ENCODE assay signal across 16 mouse cellular contexts in genomic region chr9:61402268-61402667, GRCm38 (mm10). TPM values are rescaled to one million over a fixed set of nuclear protein-coding genes. Genes with fewer than 3 reads are reported as not detected.
DNase-seq lines count a peak whose midpoint lies in the region; ATAC-seq and TF ChIP-seq lines count a peak whose summit lies in the region.
"Had no signal": no experiment of that assay in that cellular context is flagged by ENCODE, and none has a peak within 500 bp of the region (broad histone marks: within the 10 kb centered on the region; RNA-seq: fewer than 3 reads in every experiment).

No protein-coding gene starts in this region.

- no peak overlapping the region for H3K9ac ChIP-seq in midbrain, embryonic 11.5 days (ENCODE audit: low read length)
- no peak overlapping the region for H3K9ac ChIP-seq in midbrain, embryonic 15.5 days
- H3K9ac ChIP-seq: embryonic facial prominence, embryonic 15.5 days had no signal

- no peak overlapping the region for H3K27ac ChIP-seq in gastrocnemius, adult 2 months
- H3K27ac ChIP-seq in midbrain, embryonic 11.5 days (ENCODE audit: low read depth, low read length), result peak overlapping the region; percentile 27; the same call in 1 of the 2 replicates
- H3K27ac ChIP-seq in midbrain, embryonic 15.5 days, result no peak overlapping the region; the same call in 1 of the 2 replicates
- H3K27ac ChIP-seq: embryonic facial prominence, embryonic 15.5 days; heart, embryonic 10.5 days; macrophage had no signal

- TF ChIP-seq CTCF in gastrocnemius, adult 2 months (IDR thresholded peaks at IDR 0.05), result no peak

- H3K9me3 ChIP-seq in midbrain, embryonic 11.5 days (ENCODE audit: control insufficient read depth, low read length), result no peaks in the 10 kb centered on the region
- H3K9me3 ChIP-seq in midbrain, embryonic 15.5 days, result no peaks in the 10 kb centered on the region
- H3K9me3 ChIP-seq: embryonic facial prominence, embryonic 15.5 days; heart, embryonic 10.5 days had no signal

- peak; percentile 13 for DNase-seq in gastrocnemius, adult 2 months
- no peak for DNase-seq in gastrocnemius, adult 18-20 months (ENCODE audit: low spot score)
- DNase-seq in midbrain, embryonic 11.5 days (ENCODE audit: low spot score, missing footprints), result no peak
- peak; percentile 43 for DNase-seq in adipocyte (ENCODE audit: low spot score)
- DNase-seq in brain, adult 2 months (ENCODE audit: low read depth, low spot score), result peak; percentile 62
- DNase-seq: heart, postnatal 14 days; layer of hippocampus, postnatal 36 days; lung, adult 2 months; right cerebral cortex, adult 18-20 months; thymus, adult 2 months had no signal

- no peak for ATAC-seq in midbrain, embryonic 11.5 days (ENCODE audit: low FRiP score)
- ATAC-seq in midbrain, embryonic 15.5 days (replicated peaks), result no peak
- ATAC-seq in granulocyte monocyte progenitor cell, adult 5-6 weeks (replicated peaks; ENCODE audit: poor library complexity, severe bottlenecking), result no peak
- ATAC-seq: forebrain, embryonic 14.5 days had no signal

- no peaks in the 10 kb centered on the region for H3K27me3 ChIP-seq in midbrain, embryonic 11.5 days (ENCODE audit: control insufficient read depth, insufficient read depth, low read length)
- no peaks in the 10 kb centered on the region for H3K27me3 ChIP-seq in midbrain, embryonic 15.5 days (replicated peaks)

- intact Hi-C loops in gastrocnemius, adult 2 months (cut with DNase I), result no loop called here

- H3K4me1 ChIP-seq in midbrain, embryonic 11.5 days (ENCODE audit: control insufficient read depth, insufficient read depth, low read length), result peaks cover 73% of the 10 kb centered on the region
- peaks cover 70% of the 10 kb centered on the region for H3K4me1 ChIP-seq in midbrain, embryonic 15.5 days

- no peak overlapping the region for H3K4me2 ChIP-seq in midbrain, embryonic 11.5 days
- H3K4me2 ChIP-seq in midbrain, embryonic 15.5 days, result no peak overlapping the region
- H3K4me2 ChIP-seq: embryonic facial prominence, embryonic 15.5 days had no signal

- 92% methylated on average over 4 of the region's 4 CpGs for WGBS in midbrain, embryonic 11.5 days
- 75% methylated on average over 4 of the region's 4 CpGs for WGBS in midbrain, embryonic 15.5 days

- no peak overlapping the region for H3K4me3 ChIP-seq in gastrocnemius, adult 2 months
- no peak overlapping the region for H3K4me3 ChIP-seq in midbrain, embryonic 11.5 days (ENCODE audit: low read depth, low read length)
- no peak overlapping the region for H3K4me3 ChIP-seq in midbrain, embryonic 15.5 days
- H3K4me3 ChIP-seq: embryonic facial prominence, embryonic 15.5 days; heart, embryonic 10.5 days had no signal

- H3K36me3 ChIP-seq in midbrain, embryonic 11.5 days (ENCODE audit: control insufficient read depth, insufficient read depth, low read length), result peaks cover 42% of the 10 kb centered on the region
- peaks cover 10% of the 10 kb centered on the region; the same call in 1 of the 2 replicates for H3K36me3 ChIP-seq in midbrain, embryonic 15.5 days (replicated peaks)

RNA-seq across cellular contexts. Expression of gene Tle3, which starts 30.1 kb away (rescaled TPM):
- 10 to 100 TPM in 1 of 2 experiments, 1 to 10 TPM in 1; 4.7 to 12.9 TPM for total RNA-seq in gastrocnemius, adult 2 months (2021)
- total RNA-seq in gastrocnemius, adult 18-20 months (2021), result 1 to 10 TPM; 7.1 TPM
- 38.2 and 38.9 TPM in 2 replicates for polyA plus RNA-seq in midbrain, embryonic 11.5 days (2014; fragmentation: Nextera tagmentation; extraction: Ambion mirVana)
- 34.9 and 39.1 TPM in 2 replicates for polyA plus RNA-seq in midbrain, embryonic 15.5 days (2015; fragmentation: Nextera tagmentation; extraction: Ambion mirVana)
- total RNA-seq in granulocyte monocyte progenitor cell, adult 5-6 weeks (2014; fragmentation: Nextera tagmentation), result 83.8 and 91.4 TPM in 2 replicates
- total RNA-seq in granulocyte monocyte progenitor cell, adult 5-6 weeks (2017), result 34.6 and 40.9 TPM in 2 replicates

Comparison
In these comparisons a context has a peak if more than half of its experiments do, and no peak if none do; other contexts are left out.
1. DNase-seq: peak in gastrocnemius, adult 2 months (single experiment), adipocyte (single experiment) and brain, adult 2 months (single experiment); none in gastrocnemius, adult 18-20 months (single experiment) and midbrain, embryonic 11.5 days (single experiment).